Mouse (Mus musculus): ENCODE data around the gene Cdhr5.

DNA sequence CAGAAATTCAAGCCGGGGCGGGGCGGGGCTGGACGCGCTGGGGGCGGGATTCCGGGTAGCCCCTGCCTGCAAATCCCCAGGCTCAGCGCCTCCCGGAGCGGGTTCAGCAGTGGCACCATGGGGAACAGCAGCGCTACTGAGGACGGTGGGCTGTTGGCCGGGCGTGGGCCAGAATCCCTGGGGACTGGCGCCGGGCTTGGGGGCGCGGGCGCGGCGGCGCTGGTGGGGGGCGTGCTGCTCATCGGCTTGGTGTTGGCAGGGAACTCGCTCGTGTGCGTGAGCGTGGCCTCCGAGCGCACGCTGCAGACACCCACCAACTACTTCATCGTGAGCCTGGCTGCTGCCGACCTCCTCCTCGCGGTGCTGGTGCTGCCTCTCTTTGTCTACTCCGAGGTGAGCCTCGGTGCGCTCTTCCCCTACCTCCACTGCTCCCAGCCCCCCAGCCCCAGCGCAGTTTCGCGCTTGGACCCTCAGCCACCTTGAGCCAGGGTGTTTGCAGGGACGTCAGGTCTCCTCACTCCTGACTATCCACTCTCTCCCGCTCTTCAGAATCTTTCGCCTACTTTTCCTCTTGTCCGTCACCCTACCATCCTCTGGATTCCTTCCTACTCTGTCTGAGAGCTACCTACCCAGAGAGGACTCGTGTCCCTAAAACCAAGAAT lies 15.5 kb upstream of the Cdhr5 start, which contains the start of gene Drd4:
- no peak for TF ChIP-seq CTCF (IDR thresholded peaks at IDR 0.05; ENCODE audit: low read depth)
- TF ChIP-seq EP300 (IDR thresholded peaks at IDR 0.05; ENCODE audit: low read depth): no peak

Measured in heart, postnatal 0 days (tissue).